Mouse (Mus musculus) ovary, postnatal 36 days (tissue): Measurements from ENCODE around the gene Aim2.

ENCODE experiments used
- DNase-seq: peaks from one replicate; pipeline ENCODE4 v3.0.0; 2022; ENCODE audit warnings: low spot score, mixed read lengths

Aim2 gene

GRCm38 (mm10) chr1:173391754-173392153 is 41.1 kb downstream of the Aim2 start:
- DNase-seq, result no peak

GRCm38 (mm10) chr1:173398323-173398970 is 47.8 kb downstream of the Aim2 start:
- DNase-seq, result peak; percentile 28

- no peak for DNase-seq
Observed at GRCm38 (mm10) chr1:173404696-173405309, 54.1 kb downstream of the Aim2 start.

DNA sequence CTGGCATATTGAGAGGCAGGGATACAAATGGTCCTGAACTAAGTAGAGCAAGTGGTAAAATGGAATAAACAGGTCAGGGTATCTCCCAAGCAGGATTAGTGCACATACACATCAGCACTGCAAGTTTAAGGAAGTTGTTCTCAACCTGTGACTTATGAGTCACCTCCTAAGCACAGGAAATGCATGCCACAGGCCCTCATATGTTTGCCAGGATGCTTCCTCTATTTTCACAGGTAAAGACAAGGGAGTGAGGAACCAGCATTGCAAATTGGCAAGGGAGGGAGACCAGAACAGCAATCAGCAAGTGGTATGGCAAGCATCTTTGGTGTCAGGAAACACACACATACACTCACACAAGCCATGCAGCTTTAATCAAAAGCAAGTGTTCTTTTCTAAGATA is 58.4 kb downstream of the Aim2 start:
- DNase-seq, result no peak

- no peak for DNase-seq
Observed at GRCm38 (mm10) chr1:173411863-173412262, 61.2 kb downstream of the Aim2 start.

- no peak for DNase-seq
Observed at GRCm38 (mm10) chr1:173414631-173415030, 64.0 kb downstream of the Aim2 start.

- no peak for DNase-seq
Observed at GRCm38 (mm10) chr1:173418516-173418915, 67.8 kb downstream of the Aim2 start.

DNA sequence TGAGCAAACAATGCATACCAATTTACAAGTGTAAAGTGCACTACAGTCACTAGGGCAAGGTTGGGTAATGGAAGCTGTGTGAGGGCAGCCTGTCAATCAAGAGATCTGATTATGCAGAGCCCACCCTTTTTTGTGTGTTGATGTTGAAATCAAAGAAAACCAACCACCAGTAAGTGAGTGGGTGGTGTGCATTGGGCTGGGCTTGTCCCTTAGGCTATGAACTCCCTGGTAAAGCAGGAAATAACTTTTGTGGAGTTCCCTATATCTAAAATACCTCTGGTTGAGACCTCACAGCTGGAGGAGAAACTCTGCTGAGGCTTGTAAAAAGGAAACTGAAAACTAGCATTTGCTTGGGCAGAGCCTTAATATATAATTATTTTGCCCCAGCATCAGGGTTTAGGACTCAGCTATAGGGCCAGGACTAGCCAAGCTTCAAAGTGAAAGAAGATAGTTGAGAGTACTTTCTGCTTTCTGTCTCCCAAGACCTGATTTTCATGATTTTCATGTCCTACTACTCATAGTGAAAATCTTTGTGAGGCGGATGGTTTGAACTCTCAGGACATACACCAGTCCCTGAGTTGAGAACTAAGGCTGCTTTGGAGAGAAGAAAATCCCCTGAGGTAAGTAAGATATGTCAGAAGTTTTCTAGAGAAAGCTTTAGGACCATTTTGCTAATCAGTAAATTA is 68.4 kb downstream of the Aim2 start:
- DNase-seq, result no peak

- no peak for DNase-seq
Observed at GRCm38 (mm10) chr1:173420374-173420773, 69.7 kb downstream of the Aim2 start.

DNA sequence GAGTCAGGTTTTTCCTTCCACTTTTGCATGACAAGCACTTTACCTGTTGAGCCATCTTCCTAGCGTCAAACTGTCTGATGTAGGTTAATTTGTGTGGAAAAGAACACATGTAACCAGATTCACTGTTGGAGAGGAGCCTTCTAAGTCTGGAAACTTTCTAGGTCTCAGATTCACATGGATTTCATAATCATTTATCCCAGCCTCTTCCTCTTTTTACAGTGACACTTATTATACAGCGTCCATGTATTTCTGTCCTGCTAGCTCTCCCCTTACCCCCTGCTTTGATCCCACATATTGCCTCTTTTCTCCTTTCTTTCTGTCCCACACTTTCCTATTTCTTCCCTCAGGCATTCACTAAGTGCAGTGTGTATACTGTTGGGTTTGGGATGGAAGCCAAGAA is 75.7 kb downstream of the Aim2 start:
- DNase-seq, result no peak

DNA sequence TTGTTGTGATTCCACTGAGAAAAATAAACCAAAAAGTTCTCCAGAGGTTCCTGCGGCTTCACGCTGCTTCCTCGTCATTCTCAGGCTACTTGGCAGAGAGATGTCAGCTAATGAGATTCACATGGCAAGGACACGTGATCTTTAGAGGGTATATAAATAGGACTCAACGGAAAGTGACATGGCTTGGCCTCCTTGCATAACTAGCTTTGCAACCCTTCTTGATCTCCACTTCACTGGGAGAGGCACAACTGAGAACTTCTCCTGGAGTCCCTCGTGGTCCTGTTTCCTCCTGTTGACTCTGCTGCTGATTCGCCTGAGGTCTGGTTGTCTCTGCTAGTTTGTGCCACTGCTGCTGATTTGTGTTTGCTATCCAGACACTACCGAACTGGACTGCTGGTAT is 76.7 kb downstream of the Aim2 start:
- DNase-seq, result no peak

- no peak for DNase-seq
Observed at GRCm38 (mm10) chr1:173429995-173430699, 79.5 kb downstream of the Aim2 start.

DNA sequence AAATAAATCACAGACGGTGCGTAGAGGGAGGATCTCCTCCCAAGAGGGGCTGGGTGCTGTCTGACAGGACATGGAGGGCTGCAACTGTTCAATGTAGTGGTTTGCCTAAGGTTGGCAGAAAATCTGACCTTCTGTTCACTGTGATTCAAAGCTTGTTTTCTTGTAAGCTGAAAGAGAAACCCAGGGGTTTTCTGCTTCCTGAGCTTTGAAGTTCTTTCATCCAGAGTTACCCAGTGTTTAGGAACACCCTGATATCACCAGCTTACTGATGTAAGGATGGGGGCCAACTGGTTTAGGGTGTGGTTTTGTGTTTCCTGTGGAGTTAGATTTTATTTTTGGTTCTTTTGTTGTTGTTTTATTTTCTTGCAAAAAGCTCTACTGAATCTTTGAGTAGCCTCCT is 81.7 kb downstream of the Aim2 start:
- no peak for DNase-seq

DNA sequence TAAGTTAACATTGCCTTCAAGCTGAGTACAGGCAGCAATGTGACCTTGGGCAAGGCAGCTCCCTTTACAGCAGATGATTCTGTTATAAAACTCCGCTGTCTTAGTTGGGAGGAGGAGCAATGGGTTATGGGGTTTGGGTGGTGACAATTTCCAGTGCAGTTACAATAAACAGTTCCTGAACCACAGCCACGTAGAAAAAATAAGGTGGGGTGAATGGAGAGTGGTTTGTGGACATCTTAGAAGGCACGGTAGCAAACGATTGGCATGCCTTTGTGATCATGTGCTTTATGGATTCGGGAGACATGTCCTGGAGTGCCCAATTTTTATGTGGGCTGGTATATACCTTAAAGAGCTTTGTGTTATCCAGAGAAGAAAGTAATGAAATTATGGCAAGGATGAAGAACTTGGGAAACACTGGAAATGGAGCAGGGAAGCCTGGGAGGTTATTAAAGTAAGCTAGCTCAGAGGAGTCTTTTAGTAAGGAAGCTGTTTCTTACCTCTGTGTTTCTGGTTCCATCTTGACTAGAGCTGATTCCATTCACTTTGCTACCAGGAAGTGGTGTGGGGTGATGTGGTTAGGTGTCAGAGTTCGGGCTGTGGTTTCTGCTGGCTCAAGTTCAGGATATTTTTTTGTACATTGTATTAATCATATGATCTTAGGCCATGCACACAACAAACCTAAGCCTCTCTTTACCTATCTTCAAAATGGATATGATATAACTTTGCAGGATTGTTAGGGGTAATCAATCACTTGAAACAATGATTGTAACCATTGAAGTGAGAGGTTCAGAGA is 86.7 kb downstream of the Aim2 start:
- no peak for DNase-seq

- DNase-seq, result no peak
Observed at GRCm38 (mm10) chr1:173440681-173441080, 90.0 kb downstream of the Aim2 start.

DNA sequence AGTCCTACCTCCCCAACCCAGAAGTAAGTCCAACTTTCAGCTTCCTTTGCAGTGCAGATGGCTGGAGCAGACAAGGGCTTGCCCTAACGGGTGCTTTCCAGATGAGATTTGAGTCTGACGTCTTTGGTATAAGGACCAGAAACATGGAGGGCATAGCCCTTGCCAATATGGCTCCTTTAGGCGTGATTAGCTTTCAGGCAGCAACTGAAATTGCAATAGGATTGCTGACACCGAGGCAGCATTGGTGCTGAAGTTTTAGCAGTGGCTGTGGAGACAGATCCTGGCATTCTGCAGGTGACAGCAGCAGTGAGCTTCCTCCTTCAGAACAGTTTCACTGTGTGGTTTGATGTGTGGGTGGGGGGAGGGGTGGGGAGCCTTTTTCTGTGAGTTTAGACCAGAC is 90.5 kb downstream of the Aim2 start:
- no peak for DNase-seq

DNA sequence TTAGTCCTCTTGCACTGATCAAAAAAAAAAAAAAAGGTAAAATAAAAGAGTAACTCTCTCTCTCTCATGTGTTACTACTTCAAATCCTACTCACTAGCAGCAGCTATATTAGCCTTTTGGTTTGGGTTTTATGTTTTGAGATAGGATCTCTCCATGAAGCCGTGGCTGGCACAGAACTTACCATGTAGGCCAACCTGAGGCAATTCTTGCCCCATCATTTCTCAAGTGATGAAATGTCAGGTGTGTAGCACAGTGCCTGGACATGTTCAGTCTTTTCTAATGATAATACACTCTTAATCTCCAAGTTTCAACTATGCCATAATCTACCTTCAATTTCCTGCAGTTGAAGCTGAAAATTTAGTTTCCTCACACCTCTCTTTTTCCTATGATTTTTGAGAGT is 92.4 kb downstream of the Aim2 start:
- DNase-seq, result no peak

GRCm38 (mm10) chr1:173447067-173447466 is 96.4 kb downstream of the Aim2 start:
- no peak for DNase-seq

DNA sequence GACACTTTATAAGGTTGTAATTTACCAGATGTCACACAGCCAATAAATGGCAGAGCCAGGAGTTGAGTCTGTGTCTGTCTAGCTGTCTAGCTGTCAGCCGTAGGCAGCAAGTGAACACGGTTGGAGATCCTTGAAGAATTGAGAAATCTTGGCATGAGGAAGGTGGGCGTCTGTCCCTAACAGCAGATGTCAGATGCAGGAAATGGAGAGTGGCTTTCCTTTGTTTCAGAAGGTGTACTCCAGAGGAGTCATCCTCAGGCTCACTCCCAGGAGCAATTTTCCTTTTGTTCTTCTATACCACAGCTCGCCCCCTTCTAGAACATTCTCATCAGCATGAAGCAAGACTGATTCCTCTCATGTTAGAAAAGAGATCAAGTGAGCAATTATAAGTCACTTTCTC is 99.9 kb downstream of the Aim2 start:
- no peak for DNase-seq

GRCm38 (mm10) chr1:173451665-173452064 is 101.0 kb downstream of the Aim2 start:
- DNase-seq, result no peak

GRCm38 (mm10) chr1:173456139-173456754 is 105.6 kb downstream of the Aim2 start:
- no peak for DNase-seq

- no peak for DNase-seq
Observed at GRCm38 (mm10) chr1:173456761-173457160, 106.1 kb downstream of the Aim2 start.
